Mouse (Mus musculus) spleen, postnatal 10 days (tissue): ENCODE results near the gene Slc39a10.
"Not testable (repeated sequence)": the region's sequence is repeated elsewhere in the genome, so short reads cannot be mapped to it uniquely, and the experiment has no call there.

Experiments used
- DNase-seq, 2 experiments: peaks; one replicate each; pipeline ENCODE4 v3.0.0; 2021 to 2022; ENCODE audit warnings: low spot score in 2 of 2

Gene Slc39a10

GRCm38 (mm10) chr1:46782227-46782626 lies 110.4 kb downstream of the Slc39a10 start:
- not testable (repeated sequence) for DNase-seq

GRCm38 (mm10) chr1:46770077-46770695 lies 122.5 kb downstream of the Slc39a10 start:
- not testable (repeated sequence) for DNase-seq

GRCm38 (mm10) chr1:46769318-46769717 lies 123.3 kb downstream of the Slc39a10 start:
- not testable (repeated sequence) for DNase-seq

- DNase-seq = not testable (repeated sequence)
Observed at GRCm38 (mm10) chr1:46764600-46764999, 128.1 kb downstream of the Slc39a10 start.
